ENCODE assay signal across 9 mouse cellular contexts in the genomic region with DNA sequence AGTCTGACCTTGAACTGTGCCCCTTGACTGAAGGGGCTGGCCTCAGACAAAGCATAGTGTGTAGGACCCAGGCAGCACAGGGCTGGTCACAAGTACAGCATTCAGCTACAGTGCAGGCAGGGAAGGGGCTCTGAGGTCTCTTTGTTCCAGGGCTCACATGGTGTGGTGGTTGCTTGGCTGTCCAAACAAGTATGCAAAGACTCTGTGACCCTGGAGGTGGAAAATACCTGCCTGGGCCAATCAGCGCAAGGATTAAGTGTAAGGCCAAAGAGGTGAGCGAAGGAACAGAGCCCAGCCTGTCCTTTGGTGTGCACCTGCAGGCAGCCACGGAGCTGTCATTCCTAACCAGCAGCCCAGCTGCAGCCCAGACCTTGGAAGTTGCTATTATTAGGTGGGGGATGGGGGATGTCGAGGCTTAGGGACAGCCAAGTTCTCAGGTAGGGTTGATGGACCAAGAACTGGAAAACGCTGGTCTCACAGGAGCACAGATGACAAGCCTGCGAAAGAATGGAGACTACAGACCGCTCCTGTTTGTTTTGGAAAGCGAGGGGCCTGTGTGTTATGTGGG. TPM values are rescaled to one million over a fixed set of nuclear protein-coding genes. Genes with fewer than 3 reads are reported as not detected.
DNase-seq lines count a peak whose midpoint lies in the region; ATAC-seq and TF ChIP-seq lines count a peak whose summit lies in the region.
"Had no signal": no experiment of that assay in that cellular context is flagged by ENCODE, and none has a peak within 500 bp of the region (broad histone marks: within the 10 kb centered on the region; RNA-seq: fewer than 3 reads in every experiment).

No protein-coding gene starts in this region.

- 0 out of 2 replicates have a peak, but pooled peaks cover 3% of the 10 kb centered on the region for H3K9me3 ChIP-seq in embryonic facial prominence, embryonic 10.5 days
- no peaks in the 10 kb centered on the region for H3K9me3 ChIP-seq in midbrain, embryonic 15.5 days

- DNase-seq in layer of hippocampus, adult 2 months (ENCODE audit: low spot score in 2 of 2) = no peak
- DNase-seq in layer of hippocampus, adult 8-10 months (ENCODE audit: low spot score in 2 of 2) = no peak
- peak; percentile 60 for DNase-seq in embryonic facial prominence, embryonic 10.5 days (ENCODE audit: low spot score)
- DNase-seq in kidney, adult 18-20 months = peak; percentile 67
- no peak for DNase-seq in adrenal gland, postnatal 14 days
- DNase-seq in right cerebral cortex, postnatal 25 days = no peak
- no peak for DNase-seq in testis, postnatal 14 days (ENCODE audit: low spot score)

- no peak overlapping the region for H3K9ac ChIP-seq in midbrain, embryonic 15.5 days

- no peak overlapping the region for H3K4me3 ChIP-seq in layer of hippocampus, adult 2 months
- H3K4me3 ChIP-seq in embryonic facial prominence, embryonic 10.5 days = no peak overlapping the region
- no peak overlapping the region for H3K4me3 ChIP-seq in midbrain, embryonic 15.5 days

- H3K4me1 ChIP-seq in embryonic facial prominence, embryonic 10.5 days = peaks cover 50% of the 10 kb centered on the region
- H3K4me1 ChIP-seq in midbrain, embryonic 15.5 days = peaks cover 15% of the 10 kb centered on the region; the same call in 1 of the 2 replicates

- no peak for TF ChIP-seq CTCF in layer of hippocampus, adult 2 months (conservative IDR thresholded peaks at IDR 0.05)

- H3K36me3 ChIP-seq in embryonic facial prominence, embryonic 10.5 days (replicated peaks) = no peaks in the 10 kb centered on the region
- no peaks in the 10 kb centered on the region for H3K36me3 ChIP-seq in midbrain, embryonic 15.5 days (replicated peaks)
- H3K36me3 ChIP-seq: G1E had no signal

- H3K27ac ChIP-seq in layer of hippocampus, adult 2 months = peak overlapping the region; percentile 85
- peak overlapping the region; percentile 79 for H3K27ac ChIP-seq in embryonic facial prominence, embryonic 10.5 days (replicated peaks)
- no peak overlapping the region for H3K27ac ChIP-seq in midbrain, embryonic 15.5 days

- H3K27me3 ChIP-seq in embryonic facial prominence, embryonic 10.5 days (replicated peaks; ENCODE audit: low read depth, poor library complexity, severe bottlenecking) = peaks cover 16% of the 10 kb centered on the region; the same call in 1 of the 2 replicates
- no peaks in the 10 kb centered on the region for H3K27me3 ChIP-seq in midbrain, embryonic 15.5 days (replicated peaks)

- no peak overlapping the region for H3K4me2 ChIP-seq in midbrain, embryonic 15.5 days

- 0 out of 2 replicates have a peak, but pooled peaks have one; percentile 51 for ATAC-seq in midbrain, embryonic 15.5 days (replicated peaks)

- 49% methylated on average over 8 of the region's 8 CpGs for WGBS in embryonic facial prominence, embryonic 10.5 days
- 66% methylated on average over 8 of the region's 8 CpGs for WGBS in midbrain, embryonic 15.5 days

RNA-seq across cellular contexts. Expression of gene Clmn, which starts 32.3 kb away (rescaled TPM):
- total RNA-seq in layer of hippocampus, adult 2 months (2021) = 100 to 1,000 TPM; 103 to 108 TPM
- 100 to 1,000 TPM in 3 of 4 experiments, 10 to 100 TPM in 1; 98.6 to 111 (median 105) TPM for total RNA-seq in layer of hippocampus, adult 8-10 months (2022)
- 2.6 and 3.2 TPM in 2 replicates for polyA plus RNA-seq in embryonic facial prominence, embryonic 10.5 days (2016; fragmentation: Nextera tagmentation; extraction: Ambion mirVana)
- 1.4 and 1.7 TPM in 2 replicates for polyA plus RNA-seq in midbrain, embryonic 15.5 days (2015; fragmentation: Nextera tagmentation; extraction: Ambion mirVana)
- 7.5 and 14.3 TPM in 2 replicates for total RNA-seq in adrenal gland, postnatal 14 days (2021)
- polyA plus RNA-seq: G1E had no signal

Comparison
In these comparisons a context has a peak if more than half of its experiments do, and no peak if none do; other contexts are left out.
1. DNase-seq: peak in embryonic facial prominence, embryonic 10.5 days (single experiment) and kidney, adult 18-20 months (single experiment); none in layer of hippocampus, adult 2 months (0 of 2), layer of hippocampus, adult 8-10 months (0 of 2), adrenal gland, postnatal 14 days (single experiment), right cerebral cortex, postnatal 25 days (single experiment) and testis, postnatal 14 days (single experiment).